19 mouse cellular contexts compared by ENCODE assay signal in the genomic region with DNA sequence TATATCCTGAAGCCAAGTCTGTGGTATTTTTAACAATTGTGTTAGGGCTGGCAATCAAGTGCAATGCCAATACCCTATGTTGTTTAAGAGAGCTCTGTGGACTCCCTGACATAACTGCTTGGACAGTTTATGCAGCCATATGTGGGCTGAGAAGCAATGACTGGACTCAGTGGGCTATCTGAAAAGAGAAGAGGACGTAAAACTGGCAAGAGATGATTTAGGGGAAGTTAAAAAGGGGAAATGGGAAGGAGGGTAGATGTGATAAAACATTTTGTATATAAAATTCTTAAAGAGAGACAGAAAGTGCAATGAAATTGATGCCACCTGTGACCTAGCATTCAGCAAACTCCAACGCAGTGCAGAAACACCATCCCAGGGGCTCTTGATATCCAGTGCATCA.
"Had no signal": no experiment of that assay in that cellular context is flagged by ENCODE, and none has a peak within 500 bp of the region (broad histone marks: within the 10 kb centered on the region; RNA-seq: fewer than 3 reads in every experiment).

No protein-coding gene starts in this region.

- H3K27ac ChIP-seq: kidney, embryonic 15.5 days; liver, embryonic 15.5 days; lung, embryonic 15.5 days; midbrain, embryonic 12.5 days; midbrain, embryonic 15.5 days; neural tube, embryonic 13.5 days; stomach, embryonic 15.5 days had no signal

- H3K9me3 ChIP-seq: kidney, embryonic 15.5 days; liver, embryonic 15.5 days; lung, embryonic 15.5 days; midbrain, embryonic 12.5 days; midbrain, embryonic 15.5 days; neural tube, embryonic 13.5 days; stomach, embryonic 15.5 days had no signal

- DNase-seq: kidney, adult 8-10 months; kidney, postnatal 10 days; kidney, postnatal 36 days; lung, adult 18-20 months; lung, postnatal 10 days; lung, postnatal 4 days; right cerebral cortex, postnatal 25 days; spleen, adult 18-20 months; thymus, postnatal 25 days had no signal

- H3K4me1 ChIP-seq: liver, embryonic 15.5 days; lung, embryonic 15.5 days; midbrain, embryonic 12.5 days; midbrain, embryonic 15.5 days; stomach, embryonic 15.5 days had no signal

- H3K4me2 ChIP-seq: kidney, embryonic 15.5 days; liver, embryonic 11.5 days; liver, embryonic 15.5 days; lung, embryonic 15.5 days; midbrain, embryonic 12.5 days; midbrain, embryonic 15.5 days; neural tube, embryonic 13.5 days; stomach, embryonic 15.5 days had no signal

- H3K9ac ChIP-seq: kidney, embryonic 15.5 days; liver, embryonic 15.5 days; lung, embryonic 15.5 days; midbrain, embryonic 12.5 days; midbrain, embryonic 15.5 days; neural tube, embryonic 13.5 days; stomach, embryonic 15.5 days had no signal

- ATAC-seq: intestine, postnatal 0 days; midbrain, embryonic 15.5 days had no signal

- H3K4me3 ChIP-seq: kidney, embryonic 15.5 days; liver, embryonic 15.5 days; lung, embryonic 15.5 days; midbrain, embryonic 12.5 days; midbrain, embryonic 15.5 days; myocyte; neural tube, embryonic 13.5 days; stomach, embryonic 15.5 days had no signal

- H3K27me3 ChIP-seq: kidney, embryonic 15.5 days; liver, embryonic 15.5 days; lung, embryonic 15.5 days; midbrain, embryonic 12.5 days; midbrain, embryonic 15.5 days; stomach, embryonic 15.5 days had no signal

- H3K36me3 ChIP-seq: kidney, embryonic 15.5 days; liver, embryonic 15.5 days; lung, embryonic 15.5 days; midbrain, embryonic 12.5 days; midbrain, embryonic 15.5 days; neural tube, embryonic 13.5 days; stomach, embryonic 15.5 days had no signal
